ENCODE assay signal across 21 mouse cellular contexts in the genomic region with DNA sequence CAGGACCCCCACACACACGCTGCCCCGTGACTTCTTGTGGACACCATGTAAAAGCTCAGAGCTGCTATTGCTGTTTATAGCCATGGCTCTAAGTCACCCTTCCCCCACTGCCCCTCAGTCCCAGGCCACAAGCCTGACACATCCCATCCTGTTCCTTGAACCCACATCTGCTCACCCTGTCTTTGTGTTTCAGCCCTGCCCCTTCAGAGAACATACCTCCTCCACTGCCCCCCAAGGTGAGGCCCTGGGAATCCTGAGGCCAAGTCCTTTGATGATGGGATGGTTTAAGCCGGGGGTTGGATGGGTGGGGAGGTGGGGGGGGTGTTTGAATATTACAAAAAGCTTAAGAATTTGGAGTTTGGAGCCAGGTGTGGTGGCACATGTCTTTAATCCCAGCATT. TPM values are rescaled to one million over a fixed set of nuclear protein-coding genes. Genes with fewer than 3 reads are reported as not detected.
DNase-seq lines count a peak whose midpoint lies in the region; TF ChIP-seq lines count a peak whose summit lies in the region.
"Had no signal": no experiment of that assay in that cellular context is flagged by ENCODE, and none has a peak within 500 bp of the region (broad histone marks: within the 10 kb centered on the region; RNA-seq: fewer than 3 reads in every experiment).

No protein-coding gene starts in this region.

- H3K27me3 ChIP-seq in cerebellum, adult 2 months (ENCODE audit: control insufficient read depth, insufficient read depth, low read length): no peaks in the 10 kb centered on the region
- H3K27me3 ChIP-seq: CH12.LX; embryonic facial prominence, embryonic 13.5 days; embryonic facial prominence, embryonic 15.5 days; forebrain, embryonic 12.5 days had no signal

- TF ChIP-seq CTCF in cerebellum, adult 2 months (IDR thresholded peaks at IDR 0.05; ENCODE audit: borderline replicate concordance, insufficient read depth, low read depth, low read length): 0 out of 2 replicates have a peak, but pooled peaks have one; percentile 1

- no peak for TF ChIP-seq POLR2A in cerebellum, adult 2 months (IDR thresholded peaks at IDR 0.05; ENCODE audit: borderline replicate concordance, insufficient read depth, low read length)

- no peaks in the 10 kb centered on the region for H3K4me1 ChIP-seq in cerebellum, adult 2 months (ENCODE audit: control insufficient read depth, insufficient read depth, low read length)
- H3K4me1 ChIP-seq: embryonic facial prominence, embryonic 13.5 days; embryonic facial prominence, embryonic 15.5 days; forebrain, embryonic 12.5 days had no signal

- no peak overlapping the region for H3K4me3 ChIP-seq in cerebellum, adult 2 months (replicated peaks; ENCODE audit: insufficient read depth, low read depth, low read length)
- H3K4me3 ChIP-seq: embryonic facial prominence, embryonic 13.5 days; embryonic facial prominence, embryonic 15.5 days; erythroblast, embryonic 14.5 days; forebrain, embryonic 10.5 days; forebrain, embryonic 12.5 days had no signal

- WGBS in cerebellum, adult 2 months: 81% methylated on average over 3 of the region's 3 CpGs

- no peak overlapping the region for H3K27ac ChIP-seq in cerebellum, adult 2 months (ENCODE audit: insufficient read depth, low read length)
- H3K27ac ChIP-seq: embryonic facial prominence, embryonic 13.5 days; embryonic facial prominence, embryonic 15.5 days; forebrain, embryonic 10.5 days; forebrain, embryonic 12.5 days had no signal

- DNase-seq in cerebellum, adult 2 months: no peak
- DNase-seq in cerebellum, postnatal 10 days: no peak
- DNase-seq in ZHBTc4 (ENCODE audit: low read depth, low spot score): peak; percentile 58
- DNase-seq in thymus, postnatal 10 days (ENCODE audit: low spot score in 2 of 2): no peak
- DNase-seq in urinary bladder, postnatal 10 days (ENCODE audit: low spot score): no peak
- DNase-seq: adrenal gland, adult 2 months; adrenal gland, postnatal 10 days; adrenal gland, postnatal 25 days; B cell, adult 2 months; cerebellum, adult 11 months; cerebellum, adult 18-20 months; cerebellum, adult 9-10 months; cerebellum, postnatal 14 days; cerebellum, postnatal 36 days; embryo, embryonic 11 days had no signal

RNA-seq across cellular contexts. Expression of a gene that starts 11.1 kb away (rescaled TPM):
- 1.2 and 1.3 TPM in 2 replicates for polyA plus RNA-seq in cerebellum, adult 2 months (2012; rRNA removed)

RNA-seq across cellular contexts. Expression of a gene that starts 11.3 kb away (rescaled TPM):
- polyA plus RNA-seq in cerebellum, adult 2 months (2012; rRNA removed): 322 and 331 TPM in 2 replicates

RNA-seq across cellular contexts. Expression of a gene that starts 30.9 kb away (rescaled TPM):
- 129 and 135 TPM in 2 replicates for polyA plus RNA-seq in cerebellum, adult 2 months (2012; rRNA removed)
